Mouse (Mus musculus) embryonic facial prominence, embryonic 14.5 days (tissue): ENCODE data around the gene Tekt2. TPM values are rescaled to one million over a fixed set of nuclear protein-coding genes. Genes with fewer than 3 reads are reported as not detected.

ENCODE experiments used
- ATAC-seq: fragments of 200-750 bp; cut with Nextera tagmentation; 2 replicates; pipeline ENCODE4 v1.8.0; 2017; ENCODE audit warnings: low read depth, moderate number of reproducible peaks, moderate TSS enrichment
- DNase-seq: peaks from one replicate; pipeline ENCODE4 v3.0.0-alpha.2; 2015; ENCODE audit warnings: low spot score
- H3K27ac ChIP-seq: fragments of 300-500 bp; sonication (generic); replicated peaks from 2 replicates; pipeline ENCODE4 v1.5.1; 2014; ENCODE audit warnings: low read depth, mild to moderate bottlenecking, low read length, moderate library complexity
- H3K27me3 ChIP-seq: fragments of 300-500 bp; sonication (generic); replicated peaks from 2 replicates; pipeline ENCODE4 v1.6.1; 2014; ENCODE audit warnings: low read length; ENCODE audit not compliant: control insufficient read depth, insufficient read depth
- H3K36me3 ChIP-seq: fragments of 300-500 bp; sonication (generic); 2 replicates; pipeline ENCODE4 v1.6.1; 2014; ENCODE audit warnings: low read length, mixed read lengths; ENCODE audit not compliant: control insufficient read depth, insufficient read depth
- H3K4me1 ChIP-seq: fragments of 300-500 bp; sonication (generic); 2 replicates; pipeline ENCODE4 v1.6.1; 2014; ENCODE audit warnings: antibody characterized with exemption, low read length; ENCODE audit not compliant: control insufficient read depth, insufficient read depth
- H3K4me2 ChIP-seq: fragments of 300-500 bp; sonication (generic); 2 replicates; pipeline ENCODE4 v1.6.1; 2014; ENCODE audit warnings: low read depth, mild to moderate bottlenecking, low read length, moderate library complexity, mixed read lengths
- H3K4me3 ChIP-seq: fragments of 300-500 bp; sonication (generic); 2 replicates; pipeline ENCODE4 v1.5.1; 2014; ENCODE audit warnings: low read depth, mild to moderate bottlenecking, low read length
- H3K9ac ChIP-seq: fragments of 300-500 bp; sonication (generic); 2 replicates; pipeline ENCODE4 v1.6.1; 2014; ENCODE audit warnings: low read depth, mild to moderate bottlenecking, low read length, moderate library complexity, mixed read lengths
- H3K9me3 ChIP-seq: fragments of 300-500 bp; sonication (generic); 2 replicates; pipeline ENCODE4 v1.6.1; 2016; ENCODE audit warnings: low read length; ENCODE audit not compliant: control insufficient read depth
- WGBS: fragments of 180-500 bp; shearing (Covaris S2); extraction: QIAGEN DNeasy Blood & Tissue Kit; methylation state at CpG from one replicate; pipeline ENCODE4 v1.1.7; 2014; 5-methylcytosine and 5-hydroxymethylcytosine counted together
- polyA plus RNA-seq: library from polyadenylated mRNA; unstranded; fragments of >200 nt; fragmentation: Nextera tagmentation; extraction: Ambion mirVana; gene quantifications from 2 replicates; pipeline ENCODE4 v1.2.1, GENCODE M21; 2014

Gene Tekt2
- polyA plus RNA-seq, 1 experiment from 2014 or later, result 13.9 TPM

DNA sequence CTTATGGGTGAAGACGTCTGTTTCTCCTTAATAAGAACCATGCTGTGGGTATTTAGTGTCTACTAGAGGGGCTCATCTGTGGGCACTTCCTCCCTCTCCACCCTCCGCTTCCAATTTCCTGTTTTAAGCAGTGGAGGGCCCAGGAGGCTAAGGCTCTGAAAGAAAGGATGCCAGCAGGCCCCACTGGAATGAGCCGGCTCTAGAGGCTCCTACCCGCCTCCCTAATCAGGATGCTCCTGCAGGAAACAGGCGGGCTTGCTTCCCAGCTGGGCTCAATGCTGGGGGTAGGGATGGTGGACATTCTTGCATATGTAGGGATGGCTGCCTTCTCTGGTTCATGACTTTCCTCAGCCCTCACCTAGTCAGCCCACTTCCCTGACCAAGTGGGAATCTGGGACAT is 12.3 kb downstream of the Tekt2 start:
- peak overlapping the region; percentile 39; the same call in 1 of the 2 replicates for H3K9ac ChIP-seq
- no peak overlapping the region for H3K4me2 ChIP-seq
- H3K4me3 ChIP-seq, result no peak overlapping the region
- peaks cover 33% of the 10 kb centered on the region for H3K36me3 ChIP-seq
- no peaks in the 10 kb centered on the region for H3K9me3 ChIP-seq
- no peak for ATAC-seq
- peak overlapping the region; percentile 83 for H3K27ac ChIP-seq
- peaks cover 32% of the 10 kb centered on the region for H3K4me1 ChIP-seq
- peak; percentile 67 for DNase-seq
- no peaks in the 10 kb centered on the region for H3K27me3 ChIP-seq
- 18% methylated on average over 5 of the region's 5 CpGs for WGBS

DNA sequence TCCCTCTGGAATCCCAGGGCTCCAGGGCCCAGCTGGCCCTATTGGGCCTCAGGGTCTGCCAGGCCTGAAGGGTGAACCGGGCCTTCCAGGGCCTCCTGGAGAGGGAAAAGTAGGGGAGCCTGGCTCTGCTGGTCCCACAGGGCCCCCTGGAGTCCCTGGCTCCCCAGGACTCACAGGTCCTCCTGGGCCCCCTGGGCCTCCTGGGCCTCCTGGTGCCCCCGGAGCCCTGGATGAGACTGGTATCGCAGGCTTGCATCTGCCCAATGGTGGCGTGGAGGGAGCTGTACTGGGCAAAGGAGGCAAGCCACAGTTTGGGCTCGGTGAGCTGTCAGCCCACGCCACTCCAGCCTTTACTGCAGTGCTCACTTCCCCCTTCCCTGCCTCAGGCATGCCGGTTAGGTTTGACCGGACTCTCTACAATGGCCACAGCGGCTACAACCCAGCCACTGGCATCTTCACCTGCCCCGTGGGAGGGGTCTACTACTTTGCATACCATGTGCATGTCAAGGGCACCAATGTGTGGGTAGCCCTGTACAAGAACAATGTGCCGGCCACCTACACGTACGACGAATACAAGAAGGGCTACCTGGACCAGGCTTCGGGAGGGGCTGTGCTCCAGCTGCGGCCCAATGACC is 13.8 kb downstream of the Tekt2 start:
- no peak overlapping the region for H3K4me3 ChIP-seq
- no peak for DNase-seq
- ATAC-seq, result no peak
- H3K4me1 ChIP-seq, result peaks cover 32% of the 10 kb centered on the region
- no peak overlapping the region for H3K9ac ChIP-seq
- H3K9me3 ChIP-seq, result no peaks in the 10 kb centered on the region
- no peak overlapping the region for H3K4me2 ChIP-seq
- WGBS, result 88% methylated on average over 10 of the region's 16 CpGs
- H3K36me3 ChIP-seq, result peaks cover 18% of the 10 kb centered on the region
- no peaks in the 10 kb centered on the region for H3K27me3 ChIP-seq
- peak overlapping the region; percentile 83 for H3K27ac ChIP-seq

DNA sequence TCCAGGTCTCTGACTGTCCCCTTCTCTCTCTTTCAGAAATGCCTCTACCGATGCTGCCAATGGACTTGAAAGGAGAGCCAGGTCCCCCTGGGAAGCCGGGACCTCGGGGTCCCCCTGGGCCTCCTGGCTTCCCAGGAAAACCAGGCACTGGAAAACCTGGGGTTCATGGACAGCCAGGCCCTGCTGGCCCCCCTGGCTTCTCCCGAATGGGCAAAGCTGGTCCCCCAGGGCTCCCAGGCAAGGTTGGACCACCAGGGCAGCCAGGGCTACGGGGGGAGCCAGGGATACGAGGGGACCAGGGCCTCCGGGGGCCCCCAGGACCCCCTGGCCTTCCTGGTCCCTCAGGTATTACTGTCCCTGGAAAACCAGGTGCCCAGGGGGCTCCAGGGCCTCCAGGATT is 15.1 kb downstream of the Tekt2 start:
- H3K4me1 ChIP-seq, result peaks cover 32% of the 10 kb centered on the region
- ATAC-seq (no peak), DNase-seq (no peak)
- H3K27ac ChIP-seq, result no peak overlapping the region
- H3K27me3 ChIP-seq, result no peaks in the 10 kb centered on the region
- H3K4me3 ChIP-seq, result no peak overlapping the region
- no peak overlapping the region for H3K9ac ChIP-seq
- H3K9me3 ChIP-seq, result peaks cover 5% of the 10 kb centered on the region; the same call in 1 of the 2 replicates
- no peak overlapping the region for H3K4me2 ChIP-seq
- 0 out of 2 replicates have a peak, but pooled peaks cover 5% of the 10 kb centered on the region for H3K36me3 ChIP-seq
- 80% methylated on average over 7 of the region's 7 CpGs for WGBS

DNA sequence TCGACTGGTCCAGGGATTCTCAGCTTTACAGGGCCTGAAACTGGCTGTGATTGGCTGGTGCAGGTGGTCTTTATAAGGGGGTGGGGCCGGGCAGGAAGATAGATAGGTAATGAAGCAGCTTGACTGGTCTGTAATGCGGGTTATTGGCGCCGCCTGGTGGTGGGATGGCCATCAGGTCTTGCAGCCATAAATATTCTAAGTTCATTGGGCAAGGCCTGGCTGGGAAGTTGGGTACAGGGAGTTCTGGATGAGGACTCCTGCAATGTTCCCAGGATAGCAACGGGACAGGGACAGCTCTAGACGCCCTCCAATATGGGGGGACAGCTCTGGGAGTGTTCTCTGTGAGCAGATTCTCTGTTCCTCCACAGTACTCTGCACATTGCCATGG is 15.6 kb downstream of the Tekt2 start:
- Histone ChIP-seq H3K27ac (no peak overlapping the region), H3K27me3 (no peaks in the 10 kb centered on the region), H3K4me1 (peaks cover 29% of the 10 kb centered on the region), H3K4me2 (peak overlapping the region; percentile 32; the same call in 1 of the 2 replicates), H3K36me3 (0 out of 2 replicates have a peak, but pooled peaks cover 5% of the 10 kb centered on the region), H3K4me3 (no peak overlapping the region), H3K9ac (no peak overlapping the region), H3K9me3 (peaks cover 5% of the 10 kb centered on the region; the same call in 1 of the 2 replicates)
- peak; percentile 89 for DNase-seq
- WGBS, result 2% methylated on average over 6 of the region's 7 CpGs
- peak; percentile 60 for ATAC-seq

GRCm38 (mm10) chr4:126309211-126309921 is 16.1 kb downstream of the Tekt2 start:
- Histone ChIP-seq H3K27ac (no peak overlapping the region), H3K4me1 (peaks cover 24% of the 10 kb centered on the region), H3K36me3 (0 out of 2 replicates have a peak, but pooled peaks cover 5% of the 10 kb centered on the region), H3K27me3 (no peaks in the 10 kb centered on the region), H3K9ac (no peak overlapping the region), H3K4me2 (peak overlapping the region; percentile 32; the same call in 1 of the 2 replicates), H3K9me3 (peaks cover 5% of the 10 kb centered on the region; the same call in 1 of the 2 replicates), H3K4me3 (no peak overlapping the region)
- ATAC-seq (peak; percentile 14; the same call in 1 of the 2 replicates), DNase-seq (no peak)
- WGBS, result 19% methylated on average over 18 of the region's 20 CpGs

- Histone ChIP-seq H3K4me1 (peaks cover under 1% of the 10 kb centered on the region; the same call in 1 of the 2 replicates), H3K9ac (no peak overlapping the region), H3K27me3 (no peaks in the 10 kb centered on the region), H3K4me3 (no peak overlapping the region), H3K27ac (no peak overlapping the region), H3K4me2 (no peak overlapping the region), H3K36me3 (0 out of 2 replicates have a peak, but pooled peaks cover 5% of the 10 kb centered on the region), H3K9me3 (peaks cover 5% of the 10 kb centered on the region; the same call in 1 of the 2 replicates)
- DNase-seq (no peak), ATAC-seq (no peak)
- WGBS, result 4% methylated on average over 2 of the region's 2 CpGs
Observed at GRCm38 (mm10) chr4:126306827-126307226, 18.7 kb downstream of the Tekt2 start.

GRCm38 (mm10) chr4:126306058-126306457 is 19.4 kb downstream of the Tekt2 start:
- Histone ChIP-seq H3K9ac (no peak overlapping the region), H3K27me3 (no peaks in the 10 kb centered on the region), H3K4me2 (no peak overlapping the region), H3K27ac (no peak overlapping the region), H3K4me1 (peaks cover 7% of the 10 kb centered on the region; the same call in 1 of the 2 replicates), H3K9me3 (peaks cover 5% of the 10 kb centered on the region; the same call in 1 of the 2 replicates), H3K4me3 (no peak overlapping the region), H3K36me3 (0 out of 2 replicates have a peak, but pooled peaks cover 5% of the 10 kb centered on the region)
- ATAC-seq (no peak), DNase-seq (no peak)
- WGBS, result 87% methylated on average over 6 of the region's 6 CpGs

DNA sequence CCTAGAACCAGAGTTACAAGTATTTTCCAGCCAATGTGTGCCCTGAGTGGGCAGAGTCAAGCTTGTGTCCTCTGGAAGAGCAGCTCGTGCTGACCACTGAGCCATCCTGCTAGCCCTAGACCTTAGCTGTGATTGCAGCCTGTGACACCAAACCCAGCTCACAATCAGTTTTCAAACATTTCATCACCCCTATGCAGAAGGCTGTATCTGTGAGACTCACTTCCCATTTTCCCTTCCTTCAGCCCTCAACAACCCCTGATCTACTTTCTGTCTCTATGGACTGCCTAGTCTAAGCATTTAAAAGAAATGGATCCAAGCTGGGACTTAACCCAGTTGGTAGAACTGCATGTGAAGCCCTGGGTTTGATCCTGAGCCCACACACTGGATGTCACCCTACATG is 20.1 kb downstream of the Tekt2 start:
- ATAC-seq (no peak), DNase-seq (no peak)
- H3K9me3 ChIP-seq, result peaks cover 5% of the 10 kb centered on the region; the same call in 1 of the 2 replicates
- H3K4me1 ChIP-seq, result peaks cover 13% of the 10 kb centered on the region
- no peak overlapping the region for H3K9ac ChIP-seq
- no peak overlapping the region for H3K4me2 ChIP-seq
- H3K27ac ChIP-seq, result no peak overlapping the region
- H3K27me3 ChIP-seq, result peaks cover 3% of the 10 kb centered on the region; the same call in 1 of the 2 replicates
- 0 out of 2 replicates have a peak, but pooled peaks cover 1% of the 10 kb centered on the region for H3K36me3 ChIP-seq
- WGBS, result 95% methylated on average over 1 of the region's 1 CpGs
- no peak overlapping the region for H3K4me3 ChIP-seq
